Mouse (Mus musculus): ENCODE measurements around the gene Bik. TPM values are rescaled to one million over a fixed set of nuclear protein-coding genes. Genes with fewer than 3 reads are reported as not detected.

The Bik gene
- polyA plus RNA-seq, 1 experiment, result 0.91 TPM

DNA sequence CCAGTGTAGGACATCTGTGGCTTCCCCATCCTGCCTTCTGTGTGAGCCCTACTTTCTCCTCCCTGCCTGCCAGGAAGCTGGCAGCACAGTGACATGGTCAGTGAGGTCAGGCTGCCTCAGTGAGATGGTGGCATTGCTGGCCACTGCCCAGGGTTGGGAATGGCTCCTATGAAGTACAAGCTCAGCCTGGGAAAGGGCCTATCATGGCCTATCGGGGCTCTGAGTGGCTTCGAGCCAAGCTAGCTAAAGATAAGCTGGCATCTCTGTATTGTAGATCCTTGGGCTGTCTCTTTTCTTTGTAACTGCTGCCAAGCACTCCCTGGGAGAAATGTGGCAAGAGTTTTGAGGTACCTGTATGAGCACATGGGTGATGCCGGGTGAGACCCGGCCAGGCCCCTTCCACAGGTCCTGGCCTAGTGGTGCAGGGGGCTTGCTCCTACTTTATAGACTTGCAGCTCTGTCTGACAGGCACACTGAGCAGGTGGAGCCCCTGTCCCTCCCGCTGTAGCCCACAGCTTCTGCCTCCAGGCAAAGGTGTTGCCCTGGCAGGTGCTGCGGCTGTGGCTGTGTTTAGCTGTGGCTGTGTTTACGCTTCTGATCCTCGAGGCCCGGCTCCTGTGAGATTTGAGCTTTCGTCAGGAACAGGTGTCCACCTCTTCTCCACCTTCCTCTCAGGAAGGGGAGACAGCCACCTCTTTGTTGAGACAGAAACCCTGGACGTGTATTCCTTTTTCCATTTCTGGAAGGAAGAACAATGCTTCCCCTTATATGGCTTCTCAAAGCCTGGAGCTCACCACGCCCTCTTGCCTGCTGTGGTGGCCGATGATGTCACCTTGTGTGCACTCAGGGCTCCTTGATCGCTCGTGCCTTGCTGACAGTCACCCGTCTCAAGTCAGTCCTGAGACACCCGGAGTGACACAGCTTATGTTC is 8.6 kb downstream of the Bik start:
- Histone ChIP-seq H3ac (ENCODE audit: control insufficient read depth, insufficient read length, low read depth) (no peak overlapping the region), H3K4me3 (ENCODE audit: insufficient read depth, poor library complexity, severe bottlenecking) (no peak overlapping the region), H3K79me3 (ENCODE audit: low read depth) (no peaks in the 10 kb centered on the region), H3K36me3 (ENCODE audit: control insufficient read depth, insufficient read depth) (no peaks in the 10 kb centered on the region), H3K27me3 (ENCODE audit: control insufficient read depth, insufficient read depth, insufficient read length) (peaks cover 7% of the 10 kb centered on the region), H3K79me2 (ENCODE audit: control insufficient read depth, insufficient read depth) (no peaks in the 10 kb centered on the region)
- no peak for TF ChIP-seq MYOG (IDR thresholded peaks at IDR 0.05; ENCODE audit: control insufficient read depth, extremely low read depth, insufficient read length)
- no peak for TF ChIP-seq FOSL1 (IDR thresholded peaks at IDR 0.05; ENCODE audit: insufficient read depth, low read length, poor library complexity, severe bottlenecking)
- no peak for TF ChIP-seq MAX (IDR thresholded peaks at IDR 0.05)
- no peak for TF ChIP-seq CTCF (IDR thresholded peaks at IDR 0.05; ENCODE audit: control insufficient read depth, insufficient read depth, insufficient read length)
- TF ChIP-seq MYOD1 (IDR thresholded peaks at IDR 0.05; ENCODE audit: control insufficient read depth, insufficient read length, low read depth), result no peak
- no peak for TF ChIP-seq USF1 (IDR thresholded peaks at IDR 0.05; ENCODE audit: low read depth)
- TF ChIP-seq CEBPB (IDR thresholded peaks at IDR 0.05; ENCODE audit: low read depth), result no peak

DNA sequence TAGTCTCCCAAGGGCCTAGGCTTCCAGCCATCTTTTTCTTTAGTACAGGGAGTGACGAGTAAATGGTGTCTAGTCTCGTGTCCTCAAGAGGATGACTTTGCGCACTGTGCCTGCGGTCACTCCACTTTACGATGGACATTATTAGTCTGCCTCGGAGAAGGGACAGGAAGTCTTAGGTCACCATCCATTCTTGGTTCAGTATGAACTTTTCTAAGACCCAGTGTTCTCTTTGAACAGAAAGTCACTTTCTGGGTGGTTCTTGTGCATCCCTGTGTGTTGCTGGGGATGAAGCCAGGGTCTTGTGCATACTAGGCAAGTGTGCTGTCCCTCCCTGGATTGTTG is 9.2 kb downstream of the Bik start:
- Histone ChIP-seq H3ac (ENCODE audit: control insufficient read depth, insufficient read length, low read depth) (no peak overlapping the region), H3K79me3 (ENCODE audit: low read depth) (no peaks in the 10 kb centered on the region), H3K79me2 (ENCODE audit: control insufficient read depth, insufficient read depth) (no peaks in the 10 kb centered on the region), H3K4me3 (ENCODE audit: insufficient read depth, poor library complexity, severe bottlenecking) (no peak overlapping the region), H3K27me3 (ENCODE audit: control insufficient read depth, insufficient read depth, insufficient read length) (peaks cover under 1% of the 10 kb centered on the region), H3K36me3 (ENCODE audit: control insufficient read depth, insufficient read depth) (no peaks in the 10 kb centered on the region)
- no peak for TF ChIP-seq MYOG (IDR thresholded peaks at IDR 0.05; ENCODE audit: control insufficient read depth, extremely low read depth, insufficient read length)
- TF ChIP-seq CEBPB (IDR thresholded peaks at IDR 0.05; ENCODE audit: low read depth), result no peak
- TF ChIP-seq MYOD1 (IDR thresholded peaks at IDR 0.05; ENCODE audit: control insufficient read depth, insufficient read length, low read depth), result no peak

GRCm38 (mm10) chr15:83538855-83539254 is 12.2 kb downstream of the Bik start:
- no peaks in the 10 kb centered on the region for H3K27me3 ChIP-seq (ENCODE audit: control insufficient read depth, insufficient read depth, insufficient read length)

GRCm38 (mm10) chr15:83539905-83540304 is 13.2 kb downstream of the Bik start:
- H3K36me3 ChIP-seq (ENCODE audit: control insufficient read depth, insufficient read depth), result no peaks in the 10 kb centered on the region
- no peaks in the 10 kb centered on the region for H3K27me3 ChIP-seq (ENCODE audit: control insufficient read depth, insufficient read depth, insufficient read length)
- no peak overlapping the region for H3K4me3 ChIP-seq (ENCODE audit: insufficient read depth, poor library complexity, severe bottlenecking)
- H3K79me3 ChIP-seq (ENCODE audit: low read depth), result no peaks in the 10 kb centered on the region
- TF ChIP-seq CEBPB (IDR thresholded peaks at IDR 0.05; ENCODE audit: low read depth) (no peak), USF1 (IDR thresholded peaks at IDR 0.05; ENCODE audit: low read depth) (no peak), MAX (IDR thresholded peaks at IDR 0.05) (no peak), CTCF (IDR thresholded peaks at IDR 0.05; ENCODE audit: control insufficient read depth, insufficient read depth, insufficient read length) (no peak), MYOG (IDR thresholded peaks at IDR 0.05; ENCODE audit: control insufficient read depth, extremely low read depth, insufficient read length) (no peak), MYOD1 (IDR thresholded peaks at IDR 0.05; ENCODE audit: control insufficient read depth, insufficient read length, low read depth) (no peak)
- no peak overlapping the region for H3ac ChIP-seq (ENCODE audit: control insufficient read depth, insufficient read length, low read depth)
- no peaks in the 10 kb centered on the region for H3K79me2 ChIP-seq (ENCODE audit: control insufficient read depth, insufficient read depth)

More at GRCm38 (mm10) chr15:83538855-83539254, 12.2 kb downstream of the Bik start:
- H3K79me3 ChIP-seq (ENCODE audit: low read depth), result no peaks in the 10 kb centered on the region
- no peaks in the 10 kb centered on the region for H3K79me2 ChIP-seq (ENCODE audit: control insufficient read depth, insufficient read depth)
- H3ac ChIP-seq (ENCODE audit: control insufficient read depth, insufficient read length, low read depth), result no peak overlapping the region
- no peak for TF ChIP-seq CTCF (IDR thresholded peaks at IDR 0.05; ENCODE audit: control insufficient read depth, insufficient read depth, insufficient read length)
- peak; percentile 53 for TF ChIP-seq USF1 (IDR thresholded peaks at IDR 0.05; ENCODE audit: low read depth)
- TF ChIP-seq MYOD1 (IDR thresholded peaks at IDR 0.05; ENCODE audit: control insufficient read depth, insufficient read length, low read depth), result no peak
- no peak overlapping the region for H3K4me3 ChIP-seq (ENCODE audit: insufficient read depth, poor library complexity, severe bottlenecking)
- no peaks in the 10 kb centered on the region for H3K36me3 ChIP-seq (ENCODE audit: control insufficient read depth, insufficient read depth)

- H3K27me3 ChIP-seq (ENCODE audit: control insufficient read depth, insufficient read depth, insufficient read length), result no peaks in the 10 kb centered on the region
- H3K79me2 ChIP-seq (ENCODE audit: control insufficient read depth, insufficient read depth), result no peaks in the 10 kb centered on the region
- no peaks in the 10 kb centered on the region for H3K79me3 ChIP-seq (ENCODE audit: low read depth)
- TF ChIP-seq FOSL1 (IDR thresholded peaks at IDR 0.05; ENCODE audit: insufficient read depth, low read length, poor library complexity, severe bottlenecking) (no peak), CTCF (IDR thresholded peaks at IDR 0.05; ENCODE audit: control insufficient read depth, insufficient read depth, insufficient read length) (no peak), MYOD1 (IDR thresholded peaks at IDR 0.05; ENCODE audit: control insufficient read depth, insufficient read length, low read depth) (peak; percentile 54), CEBPB (IDR thresholded peaks at IDR 0.05; ENCODE audit: low read depth) (no peak), USF1 (IDR thresholded peaks at IDR 0.05; ENCODE audit: low read depth) (no peak)
- peaks cover 5% of the 10 kb centered on the region for H3K36me3 ChIP-seq (ENCODE audit: control insufficient read depth, insufficient read depth)
- no peak overlapping the region for H3ac ChIP-seq (ENCODE audit: control insufficient read depth, insufficient read length, low read depth)
- H3K4me3 ChIP-seq (ENCODE audit: insufficient read depth, poor library complexity, severe bottlenecking), result no peak overlapping the region
Observed at GRCm38 (mm10) chr15:83541647-83542287, 15.1 kb downstream of the Bik start.

DNA sequence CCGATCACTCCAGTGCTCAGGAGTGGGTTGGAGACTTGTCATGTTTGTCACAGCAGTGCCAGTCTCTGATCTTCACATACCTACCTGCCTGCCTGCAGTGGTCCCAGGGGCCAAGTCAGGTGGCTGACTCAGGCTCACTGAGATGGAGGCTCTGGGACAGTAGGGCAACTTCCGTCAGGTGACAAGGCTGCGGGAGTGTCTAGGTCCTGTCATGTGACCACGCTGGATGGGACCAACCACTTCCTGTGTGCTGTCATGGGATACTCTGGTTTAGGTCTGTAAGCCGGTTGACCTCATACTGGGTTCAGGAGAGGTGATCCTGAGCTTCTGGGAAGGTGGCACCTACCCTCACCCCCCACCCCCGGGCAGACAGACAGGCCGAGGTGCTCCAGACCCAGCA is 19.4 kb downstream of the Bik start:
- H3K79me3 ChIP-seq (ENCODE audit: low read depth), result no peaks in the 10 kb centered on the region
- peaks cover 45% of the 10 kb centered on the region for H3K36me3 ChIP-seq (ENCODE audit: control insufficient read depth, insufficient read depth)
- H3ac ChIP-seq (ENCODE audit: control insufficient read depth, insufficient read length, low read depth), result no peak overlapping the region
- TF ChIP-seq FOSL1 (IDR thresholded peaks at IDR 0.05; ENCODE audit: insufficient read depth, low read length, poor library complexity, severe bottlenecking), result no peak
- no peak for TF ChIP-seq MAX (IDR thresholded peaks at IDR 0.05)
- no peak for TF ChIP-seq MYOG (IDR thresholded peaks at IDR 0.05; ENCODE audit: control insufficient read depth, extremely low read depth, insufficient read length)
- TF ChIP-seq MYOD1 (IDR thresholded peaks at IDR 0.05; ENCODE audit: control insufficient read depth, insufficient read length, low read depth), result no peak
- TF ChIP-seq USF1 (IDR thresholded peaks at IDR 0.05; ENCODE audit: low read depth), result peak; percentile 70
- TF ChIP-seq CEBPB (IDR thresholded peaks at IDR 0.05; ENCODE audit: low read depth), result no peak
- TF ChIP-seq CTCF (IDR thresholded peaks at IDR 0.05; ENCODE audit: control insufficient read depth, insufficient read depth, insufficient read length), result no peak
- no peaks in the 10 kb centered on the region for H3K79me2 ChIP-seq (ENCODE audit: control insufficient read depth, insufficient read depth)
- H3K27me3 ChIP-seq (ENCODE audit: control insufficient read depth, insufficient read depth, insufficient read length), result no peaks in the 10 kb centered on the region
- no peak overlapping the region for H3K4me3 ChIP-seq (ENCODE audit: insufficient read depth, poor library complexity, severe bottlenecking)

Data from C2C12 (cell line).